Mouse (Mus musculus) spleen, postnatal 14 days (tissue): ENCODE measurements around the gene Hbb-bt.
"Not testable (repeated sequence)": the region's sequence is repeated elsewhere in the genome, so short reads cannot be mapped to it uniquely, and the experiment has no call there.

Experiments used
- DNase-seq, 2 experiments: peaks; one replicate each; pipeline ENCODE4 v3.0.0; 2021 to 2022; ENCODE audit warnings: low spot score in 2 of 2

Hbb-bt gene

GRCm38 (mm10) chr7:103808971-103809800 is 4.6 kb downstream of the Hbb-bt start:
- DNase-seq = no peak

- not testable (repeated sequence) for DNase-seq
These were observed 5.7 kb downstream of the Hbb-bt start for GRCm38 (mm10) chr7:103808120-103808519.

- no peak for DNase-seq
These were observed 6.9 kb downstream of the Hbb-bt start for GRCm38 (mm10) chr7:103806856-103807255.

GRCm38 (mm10) chr7:103792669-103793388 is 21.0 kb downstream of the Hbb-bt start:
- DNase-seq = no peak

- no peak for DNase-seq
These were observed 22.1 kb downstream of the Hbb-bt start, which contains the start of gene Olfr67 for GRCm38 (mm10) chr7:103791721-103792120. Gene Olfr67, minus strand, starts transcription at chr7:103791821.

GRCm38 (mm10) chr7:103779598-103779997 is 34.2 kb downstream of the Hbb-bt start, which contains the start of gene Olfr68:
Gene Olfr68, minus strand, starts transcription at chr7:103779698.
- no peak for DNase-seq

GRCm38 (mm10) chr7:103777652-103778051 is 36.1 kb downstream of the Hbb-bt start:
- not testable (repeated sequence) for DNase-seq

GRCm38 (mm10) chr7:103771494-103771893 is 42.3 kb downstream of the Hbb-bt start, which contains the start of gene Olfr69:
Gene Olfr69, minus strand, starts transcription at chr7:103771594.
- no peak for DNase-seq

GRCm38 (mm10) chr7:103767687-103768086 is 46.1 kb downstream of the Hbb-bt start:
- not testable (repeated sequence) for DNase-seq
